Mouse (Mus musculus) retina, adult 2 months (tissue): ENCODE data around the gene Itgb1.

Source experiments
- DNase-seq: peaks from one replicate; pipeline ENCODE4 v3.0.0-alpha.2; 2012; ENCODE audit warnings: low read depth, low spot score

Itgb1 gene

DNA sequence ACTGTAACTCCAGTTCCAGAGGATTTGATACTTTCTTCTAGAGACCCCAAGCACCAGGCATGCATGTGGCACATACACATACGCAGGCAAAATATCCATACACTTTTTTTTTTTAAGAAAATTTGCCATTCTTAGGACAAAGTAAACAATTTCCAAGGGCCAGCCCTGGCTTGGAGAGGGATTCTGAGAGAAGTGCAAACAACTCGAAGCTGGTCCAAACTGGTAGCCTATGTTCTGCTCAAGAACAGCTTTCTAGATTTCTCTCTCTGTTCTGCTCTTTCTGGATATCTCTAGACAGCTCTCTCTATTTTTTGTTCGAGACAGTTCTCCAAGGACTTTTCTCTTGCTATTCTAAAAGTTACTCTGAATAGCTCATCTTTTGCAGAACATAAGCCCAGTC, 3.5 kb upstream of the Itgb1 start:
- DNase-seq, result no peak

DNA sequence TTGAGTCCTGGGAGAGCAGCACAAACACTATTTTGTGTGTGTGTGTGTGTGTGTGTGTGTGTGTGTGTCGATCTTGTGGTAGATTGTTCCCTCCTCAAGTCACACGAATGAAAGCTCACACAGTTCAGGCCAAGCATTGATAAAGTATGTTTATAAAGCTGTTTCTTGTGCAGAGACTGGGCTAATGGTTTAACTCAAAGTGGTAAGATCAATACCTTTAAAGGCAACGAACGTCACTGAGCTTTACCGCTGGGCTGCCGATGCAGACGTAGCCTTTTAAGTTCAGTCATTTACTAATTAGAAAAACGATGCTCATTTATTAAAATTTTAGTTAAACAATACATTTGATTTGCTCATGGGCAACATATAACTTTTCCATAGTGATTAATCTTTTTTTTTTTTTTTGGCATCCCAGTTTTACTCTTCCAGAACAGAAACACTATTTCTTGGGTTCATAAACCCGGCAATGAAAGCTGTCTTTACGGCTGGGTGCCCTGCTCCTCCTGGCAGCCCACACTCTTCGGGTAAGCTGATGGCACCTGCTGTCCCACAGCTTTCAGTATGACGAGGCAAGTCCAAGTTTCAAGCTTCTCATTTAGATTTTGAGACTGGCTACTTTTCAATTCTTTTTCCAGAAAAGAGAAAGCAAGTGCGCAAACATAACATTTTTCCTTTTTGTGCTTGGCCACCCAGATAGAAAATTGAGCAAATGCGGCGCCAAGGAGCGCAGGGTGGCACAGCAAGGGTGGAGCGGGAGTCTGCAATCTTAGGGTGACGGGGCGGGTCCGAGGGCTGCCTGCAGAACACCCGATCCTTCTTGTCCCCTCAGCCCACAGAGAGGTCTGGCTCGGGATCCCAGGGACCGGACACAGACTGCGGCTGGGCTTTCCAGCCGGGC, 596 bp upstream of the Itgb1 start:
- no peak for DNase-seq

- DNase-seq, result no peak
These were observed 1.1 kb downstream of the Itgb1 start for GRCm38 (mm10) chr8:128686429-128686990.

- no peak for DNase-seq
These were observed 3.2 kb downstream of the Itgb1 start for GRCm38 (mm10) chr8:128688679-128689078.

DNA sequence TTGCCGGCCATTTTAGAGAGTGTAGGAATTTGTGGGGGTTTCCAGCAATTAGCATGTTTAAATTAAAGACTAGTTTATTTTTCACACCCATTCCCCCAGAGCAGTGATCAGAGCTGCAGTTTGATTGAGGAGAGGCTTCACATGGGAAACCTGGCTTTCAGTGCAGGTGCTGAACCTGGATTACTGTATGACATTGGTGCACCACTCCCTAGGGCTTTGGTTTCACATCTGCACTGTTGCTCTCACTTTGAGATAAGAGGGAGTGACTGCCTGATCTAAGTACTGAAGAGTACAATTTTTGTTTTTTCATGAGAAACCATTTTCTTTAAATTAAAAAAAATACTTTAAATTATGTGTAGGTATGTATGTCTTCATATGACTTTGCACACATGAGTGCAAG, 4.6 kb downstream of the Itgb1 start:
- no peak for DNase-seq

DNA sequence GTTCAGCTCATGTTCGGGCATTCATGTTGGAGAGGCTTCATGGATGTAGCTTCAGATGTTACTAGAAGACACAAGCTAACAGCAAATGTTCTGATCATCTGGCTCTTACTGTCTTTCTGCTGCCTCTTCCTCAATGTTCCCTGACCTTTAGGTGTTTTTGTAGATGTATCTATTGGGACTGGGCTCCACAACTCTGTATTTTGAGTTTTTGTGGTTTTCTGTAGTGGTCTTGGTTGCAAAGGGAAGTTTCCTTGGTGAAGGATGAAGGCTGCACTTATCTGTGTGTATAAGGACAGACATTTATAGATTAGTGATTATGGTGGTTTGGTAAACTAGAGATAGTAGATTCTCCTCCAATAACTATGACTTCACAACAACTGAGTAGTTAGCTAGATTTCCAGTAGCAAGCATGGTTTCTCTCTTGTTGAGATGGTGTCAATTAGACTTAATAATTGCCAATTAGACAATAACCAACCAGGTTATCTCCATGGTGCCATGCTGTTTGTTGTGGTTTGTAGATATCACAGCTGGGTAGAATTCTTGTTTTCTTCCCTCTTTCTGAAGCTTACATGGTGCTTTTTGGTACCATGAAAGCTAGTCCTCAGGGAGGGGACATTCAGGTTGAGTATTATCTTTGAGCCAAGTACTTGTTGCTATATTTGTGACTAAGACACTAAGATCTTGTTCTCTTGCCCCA, 11.4 kb downstream of the Itgb1 start:
- no peak for DNase-seq

DNA sequence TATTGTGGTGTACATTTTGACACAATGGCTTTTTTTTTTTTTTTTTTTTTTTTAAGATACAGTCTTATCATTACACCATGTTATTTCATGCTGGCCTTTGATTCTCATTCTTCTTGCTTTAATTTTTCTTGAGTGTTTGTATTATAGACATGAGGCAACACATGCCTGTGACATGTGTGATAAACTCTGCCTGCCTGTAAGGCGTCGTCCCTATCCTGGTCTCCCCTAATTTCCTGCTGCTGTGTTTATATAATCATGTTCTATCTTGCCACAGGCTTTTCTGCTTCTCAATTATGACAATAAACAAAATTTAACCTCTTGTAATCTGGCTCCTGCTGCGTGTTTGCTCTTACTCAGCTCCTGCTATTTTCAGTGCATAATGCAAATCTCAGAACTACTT, 12.5 kb downstream of the Itgb1 start:
- no peak for DNase-seq

- no peak for DNase-seq
These were observed 18.9 kb downstream of the Itgb1 start for GRCm38 (mm10) chr8:128704376-128704775.

DNA sequence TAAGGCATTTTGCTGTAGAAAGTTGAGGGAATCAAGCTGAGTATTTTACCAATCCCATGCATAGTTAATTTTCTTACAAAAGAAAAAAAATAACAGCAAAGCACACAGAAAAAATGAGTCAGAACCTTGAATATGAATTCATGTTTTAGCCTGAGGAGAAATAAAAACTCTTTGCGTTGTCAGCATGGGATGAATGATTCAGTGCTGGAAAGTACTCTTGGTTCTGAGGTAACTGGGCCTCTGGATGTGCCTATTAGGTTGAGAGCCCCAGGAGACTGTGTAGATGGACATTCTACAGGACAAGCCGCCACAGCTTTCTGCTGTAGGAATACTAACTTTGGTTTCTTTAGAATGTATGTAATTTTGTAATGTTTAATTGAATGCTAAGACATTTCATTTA, 19.4 kb downstream of the Itgb1 start:
- no peak for DNase-seq

GRCm38 (mm10) chr8:128709261-128709660, 23.8 kb downstream of the Itgb1 start:
- no peak for DNase-seq

GRCm38 (mm10) chr8:128716184-128716583, 30.7 kb downstream of the Itgb1 start:
- DNase-seq, result no peak

DNA sequence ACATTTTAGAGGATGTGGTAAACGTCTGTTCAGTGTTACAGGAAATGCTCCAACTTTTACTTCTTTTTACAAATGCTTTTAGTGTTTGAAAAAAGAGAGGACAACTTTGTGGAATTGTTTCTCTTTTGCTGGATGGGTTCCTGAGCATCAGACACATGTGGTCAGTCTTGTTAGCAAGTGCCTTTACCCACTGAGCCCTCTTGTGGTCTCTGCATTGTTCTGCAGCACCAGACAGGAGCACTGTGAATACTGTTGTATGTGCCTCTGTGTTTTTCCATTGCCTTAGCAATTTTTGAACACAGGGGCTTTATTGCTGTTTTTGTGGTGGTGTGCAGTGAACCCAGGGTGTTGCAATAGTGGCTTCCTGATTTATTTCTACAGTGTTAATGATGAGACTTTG, 39.4 kb downstream of the Itgb1 start:
- peak; percentile 15 for DNase-seq

- DNase-seq, result no peak
These were observed 41.8 kb downstream of the Itgb1 start for GRCm38 (mm10) chr8:128727213-128727612.

DNA sequence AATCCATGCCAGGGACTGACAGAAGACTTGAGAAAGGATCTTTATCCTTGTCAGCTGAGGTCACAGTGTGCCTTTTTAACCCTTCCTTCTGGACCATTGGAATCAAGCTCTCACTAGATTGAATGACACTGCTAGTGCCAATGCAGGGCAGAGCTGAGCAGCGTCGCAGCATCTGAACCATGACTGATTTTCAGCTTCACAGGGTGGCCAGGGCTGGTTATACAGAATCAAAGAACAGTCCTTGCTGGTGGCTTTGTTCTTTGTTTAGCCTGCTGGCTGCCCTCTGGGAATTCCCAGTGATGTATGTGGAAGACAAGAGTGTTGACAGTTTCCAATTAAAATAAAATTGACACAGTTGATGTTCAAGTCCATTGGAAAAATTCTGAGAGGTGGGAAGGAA, 46.8 kb downstream of the Itgb1 start:
- no peak for DNase-seq

DNA sequence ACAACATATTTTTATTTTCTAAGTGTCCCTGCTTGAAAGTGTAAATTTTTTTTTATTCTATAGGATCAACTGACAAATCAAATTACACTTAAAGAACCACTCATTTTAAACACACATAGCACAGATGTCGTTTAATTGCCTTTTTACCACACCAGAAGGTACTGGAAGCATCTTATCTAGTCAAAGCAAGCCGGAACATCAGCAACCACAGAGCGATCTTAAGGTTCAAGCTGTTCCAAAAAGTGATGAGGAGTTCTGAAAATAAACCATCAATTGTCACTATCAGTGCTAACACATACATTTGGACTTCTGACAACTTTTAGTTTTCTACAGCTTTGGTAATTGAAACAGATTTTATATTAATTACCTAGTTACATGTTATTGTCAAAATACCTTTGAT, 48.7 kb downstream of the Itgb1 start:
- DNase-seq, result no peak

DNA sequence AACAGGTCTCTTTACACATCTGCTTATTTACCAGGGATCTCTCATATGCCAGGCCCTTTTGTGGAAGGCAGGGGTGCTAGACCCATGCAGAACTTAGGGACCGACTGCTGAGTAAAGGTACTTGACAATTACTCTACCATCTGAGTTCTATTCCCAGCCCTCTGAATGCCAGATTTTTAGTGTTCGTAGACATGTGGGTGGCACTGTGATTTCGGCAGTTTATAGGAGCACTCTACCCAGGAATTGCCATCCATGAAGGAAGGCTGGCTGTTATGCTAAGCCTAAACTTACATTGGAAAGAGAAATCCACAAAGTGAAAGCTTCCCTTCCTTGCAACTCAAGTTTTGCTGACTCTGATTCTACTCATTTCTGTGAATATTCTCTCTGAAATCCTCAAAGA, 50.2 kb downstream of the Itgb1 start:
- no peak for DNase-seq
